Mouse (Mus musculus): ENCODE measurements around the gene Nr2f2. TPM values are rescaled to one million over a fixed set of nuclear protein-coding genes. Genes with fewer than 3 reads are reported as not detected.

Nr2f2 gene
- polyA plus RNA-seq, 1 experiment from 2014 or later = 56.9 TPM

DNA sequence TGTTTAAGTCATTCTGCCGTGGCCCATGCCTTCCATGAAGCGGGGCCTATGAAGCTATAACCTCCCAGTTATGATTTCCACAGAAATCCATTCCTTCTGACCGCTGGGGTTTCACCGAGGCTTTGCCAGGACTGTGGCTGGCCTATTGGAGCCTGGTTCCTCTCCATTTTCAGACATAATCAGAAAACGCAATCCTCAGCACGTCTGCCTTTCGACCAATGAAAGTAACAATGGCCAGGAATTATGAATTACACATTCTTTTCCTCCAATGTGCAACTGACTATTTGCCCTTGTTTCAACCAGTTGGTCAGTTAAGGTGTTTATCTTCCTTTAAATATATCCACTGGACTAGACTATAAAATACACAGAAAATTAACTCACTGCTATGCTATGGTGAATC is 31.1 kb downstream of the Nr2f2 start:
- Histone ChIP-seq H3K4me1 (replicated peaks; ENCODE audit: control insufficient read depth, insufficient read depth, low read length) (peaks cover 20% of the 10 kb centered on the region), H3K9ac (ENCODE audit: low read length) (no peak overlapping the region), H3K4me3 (ENCODE audit: low read depth, low read length) (no peak overlapping the region), H3K36me3 (ENCODE audit: control insufficient read depth, insufficient read depth, low read length) (no peaks in the 10 kb centered on the region), H3K4me2 (ENCODE audit: low read length) (no peak overlapping the region), H3K27ac (ENCODE audit: low read depth) (no peak overlapping the region), H3K9me3 (ENCODE audit: control insufficient read depth, low read length) (no peaks in the 10 kb centered on the region), H3K27me3 (replicated peaks; ENCODE audit: control insufficient read depth, insufficient read depth, low read length) (peaks cover 75% of the 10 kb centered on the region)
- ATAC-seq (replicated peaks; ENCODE audit: low FRiP score, low TSS enrichment, low read depth) (no peak), DNase-seq (ENCODE audit: low spot score) (no peak)
- WGBS = 26% methylated on average over 7 of the region's 7 CpGs

GRCm38 (mm10) chr7:70334836-70335235 is 31.7 kb downstream of the Nr2f2 start:
- Histone ChIP-seq H3K4me2 (ENCODE audit: low read length) (peak overlapping the region; percentile 44), H3K9me3 (ENCODE audit: control insufficient read depth, low read length) (no peaks in the 10 kb centered on the region), H3K36me3 (ENCODE audit: control insufficient read depth, insufficient read depth, low read length) (no peaks in the 10 kb centered on the region), H3K9ac (ENCODE audit: low read length) (no peak overlapping the region), H3K4me1 (replicated peaks; ENCODE audit: control insufficient read depth, insufficient read depth, low read length) (peaks cover 20% of the 10 kb centered on the region), H3K4me3 (ENCODE audit: low read depth, low read length) (0 out of 2 replicates have a peak overlapping the region, but pooled peaks have one; percentile 8), H3K27ac (ENCODE audit: low read depth) (no peak overlapping the region), H3K27me3 (replicated peaks; ENCODE audit: control insufficient read depth, insufficient read depth, low read length) (peaks cover 80% of the 10 kb centered on the region)
- ATAC-seq (replicated peaks; ENCODE audit: low FRiP score, low TSS enrichment, low read depth) (0 out of 2 replicates have a peak, but pooled peaks have one; percentile 33), DNase-seq (ENCODE audit: low spot score) (peak; percentile 96)
- 1% methylated on average over 17 of the region's 17 CpGs for WGBS

GRCm38 (mm10) chr7:70333851-70334250 is 32.7 kb downstream of the Nr2f2 start:
- H3K27ac ChIP-seq (ENCODE audit: low read depth) = no peak overlapping the region
- no peaks in the 10 kb centered on the region for H3K36me3 ChIP-seq (ENCODE audit: control insufficient read depth, insufficient read depth, low read length)
- H3K9me3 ChIP-seq (ENCODE audit: control insufficient read depth, low read length) = no peaks in the 10 kb centered on the region
- 24% methylated on average over 11 of the region's 11 CpGs for WGBS
- no peak overlapping the region for H3K4me2 ChIP-seq (ENCODE audit: low read length)
- no peak for ATAC-seq (replicated peaks; ENCODE audit: low FRiP score, low TSS enrichment, low read depth)
- DNase-seq (ENCODE audit: low spot score) = peak; percentile 64
- H3K27me3 ChIP-seq (replicated peaks; ENCODE audit: control insufficient read depth, insufficient read depth, low read length) = peaks cover 90% of the 10 kb centered on the region
- peaks cover 20% of the 10 kb centered on the region for H3K4me1 ChIP-seq (replicated peaks; ENCODE audit: control insufficient read depth, insufficient read depth, low read length)
- no peak overlapping the region for H3K4me3 ChIP-seq (ENCODE audit: low read depth, low read length)
- H3K9ac ChIP-seq (ENCODE audit: low read length) = no peak overlapping the region

GRCm38 (mm10) chr7:70332926-70333664 is 33.4 kb downstream of the Nr2f2 start:
- Histone ChIP-seq H3K27me3 (replicated peaks; ENCODE audit: control insufficient read depth, insufficient read depth, low read length) (peaks cover 90% of the 10 kb centered on the region), H3K27ac (ENCODE audit: low read depth) (no peak overlapping the region), H3K4me2 (ENCODE audit: low read length) (no peak overlapping the region), H3K9ac (ENCODE audit: low read length) (no peak overlapping the region), H3K9me3 (ENCODE audit: control insufficient read depth, low read length) (no peaks in the 10 kb centered on the region), H3K36me3 (ENCODE audit: control insufficient read depth, insufficient read depth, low read length) (no peaks in the 10 kb centered on the region), H3K4me3 (ENCODE audit: low read depth, low read length) (no peak overlapping the region), H3K4me1 (replicated peaks; ENCODE audit: control insufficient read depth, insufficient read depth, low read length) (peaks cover 20% of the 10 kb centered on the region)
- DNase-seq (ENCODE audit: low spot score) (peak; percentile 65), ATAC-seq (replicated peaks; ENCODE audit: low FRiP score, low TSS enrichment, low read depth) (no peak)
- 32% methylated on average over 14 of the region's 14 CpGs for WGBS

DNA sequence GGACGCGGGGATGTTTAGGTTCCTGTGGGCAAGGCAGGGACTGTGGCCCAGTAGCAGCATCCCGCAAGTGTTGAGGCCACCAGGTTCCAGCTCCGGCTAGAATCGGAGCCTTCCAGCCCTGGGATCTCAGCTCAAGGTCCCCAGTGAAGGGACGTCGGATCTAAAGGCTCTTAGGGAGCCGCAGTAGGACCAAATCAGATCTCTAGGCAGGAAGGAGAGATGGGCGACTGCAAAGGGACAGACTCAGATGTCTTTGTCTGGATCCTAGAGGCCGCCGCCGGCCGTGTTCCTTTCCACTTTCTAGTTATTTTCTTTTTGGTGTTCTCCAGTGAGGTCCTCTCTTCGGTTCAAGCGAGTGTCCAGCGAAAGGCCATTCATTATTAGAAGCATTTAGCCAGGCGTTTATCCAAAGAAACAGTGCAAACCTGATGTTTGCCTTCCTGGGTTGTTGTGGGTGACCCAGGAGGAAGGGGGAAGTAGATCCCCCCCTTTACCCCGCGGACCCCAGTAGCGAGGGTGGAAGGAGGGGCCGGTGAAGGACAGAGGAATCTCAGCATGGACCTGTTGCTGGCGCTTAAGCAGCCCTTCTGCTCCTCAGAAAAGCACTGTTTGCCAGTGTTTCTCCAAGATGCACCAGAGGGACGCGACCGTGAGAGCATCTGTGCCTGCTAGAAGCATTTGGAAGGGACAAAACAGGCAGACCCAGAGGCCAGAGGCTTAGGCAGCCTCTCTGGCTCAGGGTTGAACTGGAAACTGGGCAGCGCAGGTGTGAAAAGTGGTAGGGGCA is 34.3 kb downstream of the Nr2f2 start:
- 9% methylated on average over 26 of the region's 26 CpGs for WGBS
- DNase-seq (ENCODE audit: low spot score) (peak; percentile 81), ATAC-seq (replicated peaks; ENCODE audit: low FRiP score, low TSS enrichment, low read depth) (no peak)
- Histone ChIP-seq H3K27ac (ENCODE audit: low read depth) (no peak overlapping the region), H3K4me1 (replicated peaks; ENCODE audit: control insufficient read depth, insufficient read depth, low read length) (peaks cover 12% of the 10 kb centered on the region), H3K4me2 (ENCODE audit: low read length) (peak overlapping the region; percentile 66), H3K9ac (ENCODE audit: low read length) (no peak overlapping the region), H3K4me3 (ENCODE audit: low read depth, low read length) (peak overlapping the region; percentile 42), H3K9me3 (ENCODE audit: control insufficient read depth, low read length) (no peaks in the 10 kb centered on the region), H3K36me3 (ENCODE audit: control insufficient read depth, insufficient read depth, low read length) (no peaks in the 10 kb centered on the region), H3K27me3 (replicated peaks; ENCODE audit: control insufficient read depth, insufficient read depth, low read length) (peaks cover 93% of the 10 kb centered on the region)

GRCm38 (mm10) chr7:70331243-70332063 is 35.1 kb downstream of the Nr2f2 start:
- Histone ChIP-seq H3K27ac (ENCODE audit: low read depth) (no peak overlapping the region), H3K9me3 (ENCODE audit: control insufficient read depth, low read length) (no peaks in the 10 kb centered on the region), H3K4me3 (ENCODE audit: low read depth, low read length) (peak overlapping the region; percentile 42), H3K4me1 (replicated peaks; ENCODE audit: control insufficient read depth, insufficient read depth, low read length) (peaks cover 12% of the 10 kb centered on the region), H3K27me3 (replicated peaks; ENCODE audit: control insufficient read depth, insufficient read depth, low read length) (peaks cover 93% of the 10 kb centered on the region), H3K4me2 (ENCODE audit: low read length) (peak overlapping the region; percentile 66), H3K9ac (ENCODE audit: low read length) (peak overlapping the region; percentile 31), H3K36me3 (ENCODE audit: control insufficient read depth, insufficient read depth, low read length) (no peaks in the 10 kb centered on the region)
- ATAC-seq (replicated peaks; ENCODE audit: low FRiP score, low TSS enrichment, low read depth) = peak; percentile 45
- DNase-seq (ENCODE audit: low spot score) = peak; percentile 81
- under 1% methylated on average over 48 of the region's 48 CpGs for WGBS

DNA sequence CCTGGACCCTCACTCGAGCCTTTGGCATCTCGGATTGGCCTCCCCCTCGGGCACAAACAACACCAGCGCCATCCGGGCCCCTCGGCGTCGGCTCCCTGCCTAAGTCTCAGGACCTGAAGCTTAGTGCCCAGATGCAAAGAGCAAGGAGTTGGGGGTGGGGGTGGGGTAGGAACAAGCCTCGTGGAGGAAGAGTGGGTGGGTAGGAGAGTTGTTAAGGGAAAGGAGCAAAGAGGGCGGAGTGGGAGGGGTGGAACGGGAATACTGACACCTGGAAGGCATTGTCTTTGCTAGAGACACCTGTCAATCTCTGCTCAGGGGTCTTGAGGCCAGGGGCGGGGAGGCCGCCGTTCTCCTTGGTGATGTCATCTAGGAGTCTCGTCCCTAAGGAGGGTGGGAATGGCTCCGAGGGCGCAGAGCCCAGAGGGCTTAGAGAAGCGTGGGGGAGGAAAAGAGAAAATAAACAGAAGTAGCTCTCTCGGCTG is 35.7 kb downstream of the Nr2f2 start:
- DNase-seq (ENCODE audit: low spot score) (peak; percentile 71), ATAC-seq (replicated peaks; ENCODE audit: low FRiP score, low TSS enrichment, low read depth) (no peak)
- Histone ChIP-seq H3K27me3 (replicated peaks; ENCODE audit: control insufficient read depth, insufficient read depth, low read length) (peaks cover 93% of the 10 kb centered on the region), H3K4me1 (replicated peaks; ENCODE audit: control insufficient read depth, insufficient read depth, low read length) (peaks cover 12% of the 10 kb centered on the region), H3K9ac (ENCODE audit: low read length) (no peak overlapping the region), H3K4me2 (ENCODE audit: low read length) (peak overlapping the region; percentile 66), H3K9me3 (ENCODE audit: control insufficient read depth, low read length) (no peaks in the 10 kb centered on the region), H3K36me3 (ENCODE audit: control insufficient read depth, insufficient read depth, low read length) (no peaks in the 10 kb centered on the region), H3K4me3 (ENCODE audit: low read depth, low read length) (peak overlapping the region; percentile 42), H3K27ac (ENCODE audit: low read depth) (no peak overlapping the region)
- 2% methylated on average over 19 of the region's 19 CpGs for WGBS

DNA sequence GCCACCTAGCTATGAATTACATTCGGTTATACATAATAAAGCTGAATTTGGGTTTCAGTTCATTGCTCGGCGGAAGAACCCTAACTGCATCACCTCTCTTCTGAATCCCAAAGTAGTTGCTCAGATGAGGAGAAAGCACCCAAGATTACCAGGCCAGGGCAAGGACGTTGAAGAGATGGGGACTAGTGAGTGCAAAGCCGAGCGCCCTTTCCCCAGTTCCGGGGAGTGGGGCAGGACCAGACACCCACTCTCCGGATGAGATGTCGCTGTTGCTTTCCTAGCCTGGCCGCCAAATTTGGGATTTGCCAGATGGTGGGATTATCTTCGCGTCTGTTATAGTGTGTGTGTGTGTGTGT is 36.4 kb downstream of the Nr2f2 start:
- ATAC-seq (replicated peaks; ENCODE audit: low FRiP score, low TSS enrichment, low read depth) (no peak), DNase-seq (ENCODE audit: low spot score) (peak; percentile 69)
- Histone ChIP-seq H3K4me2 (ENCODE audit: low read length) (no peak overlapping the region), H3K4me3 (ENCODE audit: low read depth, low read length) (no peak overlapping the region), H3K4me1 (replicated peaks; ENCODE audit: control insufficient read depth, insufficient read depth, low read length) (peaks cover 12% of the 10 kb centered on the region), H3K9ac (ENCODE audit: low read length) (no peak overlapping the region), H3K9me3 (ENCODE audit: control insufficient read depth, low read length) (no peaks in the 10 kb centered on the region), H3K27me3 (replicated peaks; ENCODE audit: control insufficient read depth, insufficient read depth, low read length) (peaks cover 92% of the 10 kb centered on the region), H3K27ac (ENCODE audit: low read depth) (no peak overlapping the region), H3K36me3 (ENCODE audit: control insufficient read depth, insufficient read depth, low read length) (no peaks in the 10 kb centered on the region)
- WGBS = 12% methylated on average over 12 of the region's 12 CpGs
